Mouse (Mus musculus) megakaryocyte, embryonic 14.5 days (primary cell): ENCODE data around the gene Phc3.

Source experiments
- FLI1 ChIP-seq: IDR thresholded peaks from 2 replicates; pipeline ENCODE4 v1.6.1; 2012; ENCODE audit warnings: low read length, inconsistent platforms, mixed read lengths
- GATA1 ChIP-seq: IDR thresholded peaks from 3 replicates; pipeline ENCODE4 v1.6.1; 2012; ENCODE audit warnings: mixed read lengths, low read length, inconsistent platforms, borderline replicate concordance

GRCm38 (mm10) chr3:30999401-31000017, 30.3 kb upstream of the Phc3 start:
- TF ChIP-seq GATA1: no peak
- TF ChIP-seq FLI1: no peak
